Mouse (Mus musculus) erythroblast, adult 5-6 weeks (primary cell): ENCODE data around the gene Psg19. TPM values are rescaled to one million over a fixed set of nuclear protein-coding genes. Genes with fewer than 3 reads are reported as not detected.
"Not testable (repeated sequence)": the region's sequence is repeated elsewhere in the genome, so short reads cannot be mapped to it uniquely, and the experiment has no call there.

Experiments used
- ATAC-seq: replicated peaks from 2 replicates; pipeline ENCODE4 v1.8.0; 2016; ENCODE audit warnings: moderate number of reproducible peaks, mild to moderate bottlenecking, moderate TSS enrichment, inconsistent platforms; ENCODE audit not compliant: poor library complexity, low FRiP score, severe bottlenecking
- total RNA-seq, 2 experiments: library from RNA; stranded (forward) in 1 of 2; stranded (reverse) in 1 of 2; fragments of 150-400 nt in 1 of 2; fragments of 200-764, 138-1000 nt in 1 of 2; gene quantifications; 2 replicates each; pipeline versions ENCODE4 v1.2.3 to v1.2.4; 2015 to 2017; ENCODE audit warnings: low replicate concordance in 2 of 2

Psg19 gene
- total RNA-seq, 2 experiments from 2014 or later = not detected

DNA sequence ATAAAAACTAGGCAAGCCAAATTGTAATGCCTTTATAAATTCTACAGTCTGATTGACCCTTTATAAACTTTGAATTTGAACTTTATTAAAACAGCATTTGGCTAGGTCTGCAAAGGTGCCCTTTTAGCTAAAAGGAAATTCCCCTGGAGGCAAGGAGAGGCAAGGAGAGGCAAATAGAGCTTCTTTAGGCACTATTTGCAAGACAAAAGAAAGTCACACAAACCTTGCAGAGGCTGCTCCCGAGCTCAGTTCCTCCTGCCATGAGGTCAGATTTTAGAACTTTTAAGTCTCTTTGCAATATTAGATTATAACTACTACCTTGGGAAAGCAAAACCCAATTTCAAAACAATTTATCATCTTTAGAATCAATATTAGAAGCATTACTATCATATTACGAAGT, 50.9 kb downstream of the Psg19 start:
- ATAC-seq = not testable (repeated sequence)

DNA sequence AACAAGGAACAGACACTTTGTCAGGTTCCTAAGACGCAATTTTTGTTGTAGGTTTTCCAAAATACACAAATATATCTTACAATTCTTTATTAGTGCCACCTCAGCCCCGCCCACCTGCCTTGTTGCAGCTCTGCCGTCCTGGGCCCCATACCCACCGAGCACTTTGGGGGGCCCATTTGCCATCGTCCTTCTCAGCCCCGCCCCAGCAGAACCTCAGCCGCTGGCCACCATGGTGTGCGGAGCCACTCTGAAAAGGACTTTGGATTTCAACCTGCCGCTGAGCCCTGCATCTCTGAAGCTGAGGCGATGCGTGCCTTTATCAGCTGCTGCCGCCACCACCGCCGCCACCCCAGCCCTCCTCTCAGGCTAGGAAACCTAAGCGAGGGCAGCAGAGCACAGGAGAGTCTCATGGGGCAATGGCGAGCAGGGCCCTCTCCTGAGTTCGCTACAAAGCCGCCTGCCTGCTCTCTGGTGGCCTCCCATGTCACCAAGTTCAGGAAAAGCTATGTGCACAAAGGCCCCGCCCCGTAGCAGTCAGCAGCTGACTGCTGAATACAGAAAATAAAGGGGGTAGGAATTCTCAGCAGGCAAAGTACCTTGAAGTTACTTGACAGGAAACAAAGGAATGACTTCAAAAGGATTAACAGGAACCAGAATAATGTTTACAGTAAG, 52.0 kb downstream of the Psg19 start:
- ATAC-seq = no peak

Other genes starting within 250 kb of the Psg19 start
- not detected in 2 replicates for gene Psg27, start 231.2 kb downstream of the Psg19 start, total RNA-seq (2015; ENCODE audit: low replicate concordance)
- gene Psg27, start 231.2 kb downstream of the Psg19 start, total RNA-seq (2017; ENCODE audit: low replicate concordance) = not detected in 2 replicates
- gene Psg23, start 182.0 kb downstream of the Psg19 start, total RNA-seq (2015; ENCODE audit: low replicate concordance) = not detected in 2 replicates
- gene Psg23, start 182.0 kb downstream of the Psg19 start, total RNA-seq (2017; ENCODE audit: low replicate concordance) = not detected in 2 replicates
- gene Psg21, start 141.8 kb downstream of the Psg19 start, total RNA-seq (2015; ENCODE audit: low replicate concordance) = not detected in 2 replicates
- not detected in 2 replicates for gene Psg21, start 141.8 kb downstream of the Psg19 start, total RNA-seq (2017; ENCODE audit: low replicate concordance)
- gene Psg20, start 112.3 kb downstream of the Psg19 start, total RNA-seq (2015; ENCODE audit: low replicate concordance) = not detected in 2 replicates
- not detected in 2 replicates for gene Psg20, start 112.3 kb downstream of the Psg19 start, total RNA-seq (2017; ENCODE audit: low replicate concordance)
- not detected in 2 replicates for gene Psg22, start 80.4 kb downstream of the Psg19 start, total RNA-seq (2015; ENCODE audit: low replicate concordance)
- gene Psg22, start 80.4 kb downstream of the Psg19 start, total RNA-seq (2017; ENCODE audit: low replicate concordance) = not detected in 2 replicates
- gene Psg17, start 23.1 kb upstream of the Psg19 start, total RNA-seq (2015; ENCODE audit: low replicate concordance) = not detected in 2 replicates
- not detected in 2 replicates for gene Psg17, start 23.1 kb upstream of the Psg19 start, total RNA-seq (2017; ENCODE audit: low replicate concordance)
- gene Mill2, start 41.4 kb upstream of the Psg19 start, total RNA-seq (2015; ENCODE audit: low replicate concordance) = not detected in 2 replicates
- gene Mill2, start 41.4 kb upstream of the Psg19 start, total RNA-seq (2017; ENCODE audit: low replicate concordance) = 0.42 TPM in 1 of 2 replicates, not detected in the other
- gene Pglyrp1, start 72.8 kb upstream of the Psg19 start, total RNA-seq (2015; ENCODE audit: low replicate concordance) = 330 and 397 TPM in 2 replicates
- gene Pglyrp1, start 72.8 kb upstream of the Psg19 start, total RNA-seq (2017; ENCODE audit: low replicate concordance) = 26.8 and 56.7 TPM in 2 replicates
- gene Ccdc61, start 111.9 kb upstream of the Psg19 start, total RNA-seq (2015; ENCODE audit: low replicate concordance) = 5.2 TPM in 1 of 2 replicates, not detected in the other
- gene Ccdc61, start 111.9 kb upstream of the Psg19 start, total RNA-seq (2017; ENCODE audit: low replicate concordance) = 5.8 and 16.9 TPM in 2 replicates
- gene Nova2, start 127.4 kb upstream of the Psg19 start, total RNA-seq (2015; ENCODE audit: low replicate concordance) = not detected in 2 replicates
- not detected in 2 replicates for gene Nova2, start 127.4 kb upstream of the Psg19 start, total RNA-seq (2017; ENCODE audit: low replicate concordance)
- not detected in 2 replicates for gene Nanos2, start 188.9 kb upstream of the Psg19 start, total RNA-seq (2015; ENCODE audit: low replicate concordance)
- gene Nanos2, start 188.9 kb upstream of the Psg19 start, total RNA-seq (2017; ENCODE audit: low replicate concordance) = not detected in 2 replicates
- not detected in 2 replicates for gene Mypop, start 192.7 kb upstream of the Psg19 start, total RNA-seq (2015; ENCODE audit: low replicate concordance)
- gene Mypop, start 192.7 kb upstream of the Psg19 start, total RNA-seq (2017; ENCODE audit: low replicate concordance) = 0.43 TPM in 1 of 2 replicates, not detected in the other
- gene Irf2bp1, start 205.5 kb upstream of the Psg19 start, total RNA-seq (2015; ENCODE audit: low replicate concordance) = 5.6 and 7.3 TPM in 2 replicates
- gene Irf2bp1, start 205.5 kb upstream of the Psg19 start, total RNA-seq (2017; ENCODE audit: low replicate concordance) = 0.77 and 3.9 TPM in 2 replicates
- gene Foxa3, start 225.0 kb upstream of the Psg19 start, total RNA-seq (2015; ENCODE audit: low replicate concordance) = not detected in 2 replicates
- not detected in 2 replicates for gene Foxa3, start 225.0 kb upstream of the Psg19 start, total RNA-seq (2017; ENCODE audit: low replicate concordance)
- 15.2 and 35.9 TPM in 2 replicates for gene Sympk, start 225.9 kb upstream of the Psg19 start, total RNA-seq (2015; ENCODE audit: low replicate concordance)
- gene Sympk, start 225.9 kb upstream of the Psg19 start, total RNA-seq (2017; ENCODE audit: low replicate concordance) = 7.8 and 21.0 TPM in 2 replicates